Mouse (Mus musculus) forebrain, embryonic 11.5 days (tissue): ENCODE results near the gene Ttll11. TPM values are rescaled to one million over a fixed set of nuclear protein-coding genes. Genes with fewer than 3 reads are reported as not detected.

Source experiments
- ATAC-seq: fragments of 200-750 bp; cut with Nextera tagmentation; replicated peaks from 2 replicates; pipeline ENCODE4 v1.8.0; 2017; ENCODE audit warnings: moderate TSS enrichment; ENCODE audit not compliant: low FRiP score
- DNase-seq: peaks from one replicate; pipeline ENCODE4 v3.0.0-alpha.2; 2017; ENCODE audit warnings: low spot score
- H3K27ac ChIP-seq: fragments of 300-500 bp; sonication (generic); 2 replicates; pipeline ENCODE4 v1.5.1; 2014; ENCODE audit warnings: low read depth, low read length
- H3K27me3 ChIP-seq: fragments of 300-500 bp; sonication (generic); 2 replicates; pipeline ENCODE4 v1.6.1; 2014; ENCODE audit warnings: mild to moderate bottlenecking, low read length, mixed read lengths; ENCODE audit not compliant: control insufficient read depth, insufficient read depth
- H3K36me3 ChIP-seq: fragments of 300-500 bp; sonication (generic); 2 replicates; pipeline ENCODE4 v1.6.1; 2014; ENCODE audit warnings: mild to moderate bottlenecking, low read length, moderate library complexity, mixed read lengths; ENCODE audit not compliant: control insufficient read depth, insufficient read depth
- H3K4me1 ChIP-seq: fragments of 300-500 bp; sonication (generic); replicated peaks from 2 replicates; pipeline ENCODE4 v1.6.1; 2014; ENCODE audit warnings: low read length, mixed read lengths; ENCODE audit not compliant: control insufficient read depth, insufficient read depth
- H3K4me2 ChIP-seq: fragments of 300-500 bp; sonication (generic); 2 replicates; pipeline ENCODE4 v1.6.1; 2014; ENCODE audit warnings: low read depth, mild to moderate bottlenecking, low read length, moderate library complexity, mixed read lengths; ENCODE audit not compliant: severe bottlenecking
- H3K4me3 ChIP-seq: fragments of 300-500 bp; sonication (generic); 2 replicates; pipeline ENCODE4 v1.5.1; 2014; ENCODE audit warnings: low read depth, low read length
- H3K9ac ChIP-seq: fragments of 300-500 bp; sonication (generic); 2 replicates; pipeline ENCODE4 v1.6.1; 2014; ENCODE audit warnings: low read length
- H3K9me3 ChIP-seq: fragments of 300-500 bp; sonication (generic); 2 replicates; pipeline ENCODE4 v1.6.1; 2016; ENCODE audit warnings: low read length, mixed read lengths; ENCODE audit not compliant: control insufficient read depth
- WGBS: fragments of 180-500 bp; shearing (Covaris S2); extraction: QIAGEN DNeasy Blood & Tissue Kit; methylation state at CpG from one replicate; pipeline ENCODE4 v1.1.7; 2014; 5-methylcytosine and 5-hydroxymethylcytosine counted together
- polyA plus RNA-seq: library from polyadenylated mRNA; unstranded; fragments of >200 nt; fragmentation: Nextera tagmentation; extraction: Ambion mirVana; gene quantifications from 2 replicates; pipeline ENCODE4 v1.2.1, GENCODE M21; 2014

Gene Ttll11
- polyA plus RNA-seq, 1 experiment from 2014 or later: 2.3 TPM

DNA sequence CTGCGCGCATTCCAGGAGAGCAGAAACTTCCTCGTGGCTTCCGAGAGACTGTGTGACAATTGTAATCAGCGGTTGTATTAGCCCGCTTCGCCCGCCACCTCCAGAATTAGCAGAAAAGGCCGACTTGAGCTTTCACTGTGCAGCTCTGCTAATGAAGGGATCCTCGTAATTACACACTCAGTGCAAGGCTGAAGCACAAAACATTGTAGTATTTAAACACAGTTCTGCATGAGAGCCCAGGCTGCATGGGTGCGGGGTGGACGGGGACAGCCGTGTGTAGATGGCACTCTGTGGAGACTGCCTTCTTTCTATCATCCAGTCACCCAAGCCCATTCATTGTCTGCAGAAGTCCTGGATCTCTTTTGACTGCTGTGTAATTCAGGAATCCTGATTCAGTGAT lies 173.8 kb downstream of the Ttll11 start:
- H3K27me3 ChIP-seq: no peaks in the 10 kb centered on the region
- no peak for DNase-seq
- H3K4me3 ChIP-seq: no peak overlapping the region
- no peak overlapping the region for H3K9ac ChIP-seq
- H3K9me3 ChIP-seq: no peaks in the 10 kb centered on the region
- H3K4me1 ChIP-seq: 0 out of 2 replicates have a peak, but pooled peaks cover 2% of the 10 kb centered on the region
- H3K27ac ChIP-seq: no peak overlapping the region
- 61% methylated on average over 13 of the region's 13 CpGs for WGBS
- H3K36me3 ChIP-seq: no peaks in the 10 kb centered on the region
- no peak overlapping the region for H3K4me2 ChIP-seq
- ATAC-seq: 0 out of 2 replicates have a peak, but pooled peaks have one; percentile 44

DNA sequence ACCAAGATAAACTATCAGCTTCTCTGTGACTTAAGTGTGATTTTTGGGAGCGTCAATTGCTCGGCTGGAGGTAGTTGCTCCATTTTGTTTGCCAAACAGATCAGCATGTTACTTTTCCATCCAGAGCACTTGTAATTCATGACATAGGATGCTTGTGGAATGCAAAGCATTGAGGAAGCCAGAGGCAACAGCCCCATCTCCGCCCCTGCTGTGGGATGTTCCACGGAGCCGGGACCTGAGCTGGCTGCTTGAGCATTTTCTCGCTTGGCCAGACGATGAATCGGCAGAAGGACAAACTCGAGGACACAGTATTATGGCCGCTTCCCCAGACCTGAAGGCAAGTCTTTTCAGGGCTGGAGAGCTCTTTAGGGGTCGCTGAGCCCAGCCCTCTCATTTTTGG lies 176.6 kb downstream of the Ttll11 start:
- Histone ChIP-seq H3K4me1 (0 out of 2 replicates have a peak, but pooled peaks cover 2% of the 10 kb centered on the region), H3K9me3 (no peaks in the 10 kb centered on the region), H3K36me3 (no peaks in the 10 kb centered on the region), H3K4me3 (no peak overlapping the region), H3K27me3 (no peaks in the 10 kb centered on the region), H3K9ac (no peak overlapping the region), H3K27ac (no peak overlapping the region), H3K4me2 (no peak overlapping the region)
- ATAC-seq (no peak), DNase-seq (no peak)
- 84% methylated on average over 11 of the region's 11 CpGs for WGBS

DNA sequence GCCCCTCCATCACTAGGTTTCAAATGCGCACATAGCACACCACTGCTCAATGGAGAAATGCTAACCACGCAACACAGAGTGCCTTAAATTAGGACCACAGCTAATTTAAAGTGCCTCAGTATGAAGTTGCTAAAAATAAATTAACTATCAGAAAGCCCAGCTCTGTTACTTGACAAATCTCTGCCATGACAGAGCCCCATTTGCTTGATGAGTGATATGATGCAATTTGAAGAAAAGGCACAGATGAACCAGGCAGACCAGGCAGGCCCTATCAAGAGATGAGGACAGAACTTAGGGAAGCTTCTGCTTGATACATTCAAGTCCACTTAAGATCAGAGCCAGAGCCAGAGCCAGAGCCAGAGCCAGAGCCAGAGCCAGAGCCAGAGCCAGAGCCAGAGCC lies 178.0 kb downstream of the Ttll11 start:
- Histone ChIP-seq H3K9me3 (no peaks in the 10 kb centered on the region), H3K27me3 (no peaks in the 10 kb centered on the region), H3K4me3 (no peak overlapping the region), H3K4me1 (0 out of 2 replicates have a peak, but pooled peaks cover 2% of the 10 kb centered on the region), H3K9ac (no peak overlapping the region), H3K36me3 (no peaks in the 10 kb centered on the region), H3K27ac (no peak overlapping the region), H3K4me2 (no peak overlapping the region)
- DNase-seq (no peak), ATAC-seq (no peak)
- WGBS: 90% methylated on average over 2 of the region's 2 CpGs

DNA sequence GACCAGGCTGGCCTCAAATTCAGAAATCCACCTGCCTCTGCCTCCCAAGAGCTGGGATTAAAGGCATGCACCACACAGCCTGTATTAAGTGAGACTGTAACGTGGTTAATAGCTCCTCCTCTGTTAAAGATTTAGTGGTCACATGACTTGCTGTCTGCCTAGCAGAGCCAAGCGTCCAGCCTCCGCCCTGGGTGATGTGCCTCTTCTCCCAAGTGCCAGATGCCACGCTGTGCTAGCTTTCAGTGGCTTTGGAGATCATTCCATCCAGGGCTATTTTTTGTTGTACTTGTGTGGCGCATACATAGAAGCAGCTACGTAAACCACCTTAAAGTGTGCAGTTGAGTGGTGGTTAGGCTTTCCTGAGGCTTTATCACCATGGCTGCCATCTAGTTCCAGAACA lies 180.6 kb downstream of the Ttll11 start:
- WGBS: 80% methylated on average over 6 of the region's 6 CpGs
- Histone ChIP-seq H3K27ac (no peak overlapping the region), H3K36me3 (no peaks in the 10 kb centered on the region), H3K4me2 (no peak overlapping the region), H3K4me1 (no peaks in the 10 kb centered on the region), H3K4me3 (no peak overlapping the region), H3K27me3 (no peaks in the 10 kb centered on the region), H3K9me3 (no peaks in the 10 kb centered on the region), H3K9ac (no peak overlapping the region)
- DNase-seq: no peak
- ATAC-seq: no peak

DNA sequence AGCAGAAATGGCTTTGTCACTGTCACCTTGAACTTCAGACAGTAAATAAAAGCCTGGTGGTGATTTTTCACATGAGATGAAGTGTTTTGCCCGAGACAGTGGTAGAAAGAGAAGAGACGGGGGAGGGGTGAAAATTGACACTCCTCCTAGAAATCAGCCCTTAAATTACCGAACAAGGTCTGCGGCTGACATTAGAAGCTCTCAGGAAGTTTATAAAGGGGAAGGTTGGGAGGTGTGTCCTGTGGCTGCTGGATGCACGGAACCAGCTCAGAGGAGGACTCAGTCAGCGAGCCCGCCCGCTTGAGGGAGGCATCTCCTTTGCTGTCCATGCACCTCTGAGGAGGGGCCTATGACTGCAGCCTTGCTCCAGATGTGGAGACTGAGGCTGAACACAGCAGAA lies 181.7 kb downstream of the Ttll11 start:
- Histone ChIP-seq H3K27me3 (no peaks in the 10 kb centered on the region), H3K9ac (no peak overlapping the region), H3K4me2 (no peak overlapping the region), H3K4me3 (no peak overlapping the region), H3K27ac (no peak overlapping the region), H3K9me3 (no peaks in the 10 kb centered on the region), H3K36me3 (no peaks in the 10 kb centered on the region), H3K4me1 (no peaks in the 10 kb centered on the region)
- 84% methylated on average over 8 of the region's 8 CpGs for WGBS
- ATAC-seq: no peak
- DNase-seq: no peak

DNA sequence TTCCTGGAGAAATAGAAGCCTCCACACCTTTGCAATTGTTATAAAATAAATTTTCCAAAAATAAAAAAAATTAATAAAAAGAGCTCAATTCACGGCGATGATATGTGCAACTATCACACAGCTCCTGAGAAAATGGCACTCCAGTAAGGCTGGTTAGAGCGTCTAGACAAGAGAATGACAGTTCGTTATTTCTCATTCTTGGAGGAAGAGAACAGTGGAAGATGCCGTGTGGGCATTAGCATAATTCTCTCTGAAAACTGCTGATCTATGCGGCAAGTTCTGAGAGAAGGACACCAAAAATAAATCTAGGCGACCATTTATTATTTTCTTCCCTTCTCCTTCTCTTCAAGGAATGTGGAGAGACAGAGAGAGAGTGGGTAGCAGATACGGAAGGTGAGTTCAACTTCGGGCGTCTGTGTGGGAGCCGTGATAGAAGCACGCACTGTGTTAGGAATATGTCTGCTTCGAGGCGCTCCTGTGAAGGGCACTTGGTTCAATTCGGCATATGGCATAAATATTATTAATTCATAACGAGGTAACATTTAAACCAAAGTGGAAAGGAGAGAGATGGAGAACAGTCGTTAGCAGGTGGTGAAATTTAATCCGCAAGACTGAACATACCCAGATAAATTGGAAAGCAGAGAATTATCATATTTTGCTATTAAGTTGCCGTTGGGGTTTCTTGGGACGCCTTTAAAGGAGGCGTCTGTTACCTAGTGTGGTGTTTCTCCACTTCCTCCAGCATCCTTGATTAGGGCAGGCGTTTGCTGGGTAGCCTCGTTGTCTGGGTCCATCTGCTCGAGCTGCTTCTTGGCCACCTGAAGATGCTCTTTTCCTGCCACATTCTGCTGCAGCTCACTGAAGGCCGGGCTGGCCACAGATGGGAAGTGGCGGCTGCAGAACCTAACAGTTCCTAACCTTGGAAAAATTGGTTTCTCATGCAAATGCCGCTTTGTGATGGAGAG lies 190.1 kb downstream of the Ttll11 start:
- Histone ChIP-seq H3K27ac (no peak overlapping the region), H3K36me3 (no peaks in the 10 kb centered on the region), H3K9ac (no peak overlapping the region), H3K4me2 (no peak overlapping the region), H3K27me3 (no peaks in the 10 kb centered on the region), H3K4me1 (no peaks in the 10 kb centered on the region), H3K4me3 (no peak overlapping the region), H3K9me3 (no peaks in the 10 kb centered on the region)
- DNase-seq (no peak), ATAC-seq (no peak)
- WGBS: 80% methylated on average over 27 of the region's 27 CpGs

DNA sequence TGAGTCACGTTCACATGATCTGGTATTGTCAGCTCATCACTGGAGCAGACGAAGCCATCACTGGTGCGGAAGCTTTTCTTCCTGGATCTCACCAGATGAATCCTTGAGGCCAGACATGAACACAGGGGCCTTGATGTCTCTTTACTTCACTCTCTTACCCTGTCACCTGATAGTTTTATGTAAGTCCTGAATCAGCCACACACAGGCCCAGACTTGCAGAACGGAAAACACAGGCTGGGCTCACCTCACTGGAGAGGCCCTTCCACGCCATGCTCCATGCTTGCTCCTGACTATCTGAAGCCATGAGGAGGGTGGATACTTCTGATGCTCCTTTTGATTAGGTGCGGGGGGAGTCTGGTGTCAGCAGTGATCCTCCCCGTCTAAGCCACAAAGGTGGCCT lies 193.8 kb downstream of the Ttll11 start:
- ATAC-seq (no peak), DNase-seq (no peak)
- peaks cover 2% of the 10 kb centered on the region; the same call in 1 of the 2 replicates for H3K4me1 ChIP-seq
- no peaks in the 10 kb centered on the region for H3K36me3 ChIP-seq
- no peak overlapping the region for H3K27ac ChIP-seq
- WGBS: 90% methylated on average over 7 of the region's 7 CpGs
- no peak overlapping the region for H3K9ac ChIP-seq
- no peak overlapping the region for H3K4me2 ChIP-seq
- no peaks in the 10 kb centered on the region for H3K9me3 ChIP-seq
- no peak overlapping the region for H3K4me3 ChIP-seq
- H3K27me3 ChIP-seq: no peaks in the 10 kb centered on the region; the same call in 1 of the 2 replicates

DNA sequence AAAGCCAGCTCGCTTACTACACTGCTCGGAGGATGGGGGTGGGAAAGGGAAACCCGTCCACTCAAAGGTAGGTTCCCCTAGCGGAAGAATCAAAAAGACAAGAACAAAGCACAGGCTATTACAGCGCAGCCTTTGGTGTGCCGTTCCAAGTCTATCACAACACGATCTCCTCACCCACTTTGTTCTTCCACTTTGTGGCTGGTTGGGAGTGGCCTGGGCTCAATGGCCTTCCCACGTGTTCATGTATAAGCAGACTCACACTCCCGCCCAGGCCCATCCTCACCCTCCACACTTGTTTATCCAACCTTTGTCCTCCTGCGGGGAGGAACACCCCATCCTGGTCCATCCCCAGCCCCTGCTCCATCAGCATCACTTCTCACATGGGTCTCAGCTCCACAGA lies 196.3 kb downstream of the Ttll11 start:
- Histone ChIP-seq H3K4me2 (no peak overlapping the region), H3K4me3 (no peak overlapping the region), H3K27me3 (no peaks in the 10 kb centered on the region; the same call in 1 of the 2 replicates), H3K4me1 (peaks cover 2% of the 10 kb centered on the region; the same call in 1 of the 2 replicates), H3K9ac (no peak overlapping the region; the same call in 1 of the 2 replicates), H3K9me3 (no peaks in the 10 kb centered on the region), H3K36me3 (no peaks in the 10 kb centered on the region), H3K27ac (no peak overlapping the region)
- no peak for ATAC-seq
- WGBS: 58% methylated on average over 10 of the region's 10 CpGs
- DNase-seq: no peak
